Mouse (Mus musculus) liver (tissue): ENCODE measurements around the gene Ttc39b.

ENCODE experiments used
- DNase-seq: peaks from one replicate; pipeline ENCODE4 v3.0.0-alpha.2; 2020; ENCODE audit warnings: mixed read lengths

Ttc39b gene

GRCm38 (mm10) chr4:83177471-83177870, 146.6 kb downstream of the Ttc39b start:
- no peak for DNase-seq

- DNase-seq, result no peak
These were observed 149.1 kb downstream of the Ttc39b start for GRCm38 (mm10) chr4:83174946-83175345.

- DNase-seq, result no peak
These were observed 151.8 kb downstream of the Ttc39b start for GRCm38 (mm10) chr4:83172278-83172677.

- DNase-seq, result no peak
These were observed 153.3 kb downstream of the Ttc39b start for GRCm38 (mm10) chr4:83170741-83171140.
